Mouse (Mus musculus) spleen, postnatal 14 days (tissue): ENCODE measurements at regions not wholly inside any gene's neighbourhood (a gene's known extent, or its start where the extent isn't known, plus 50 kb on each side); places are given as distances from the start of the nearest gene placed in this dataset.

Experiments used
- DNase-seq, 2 experiments: peaks; one replicate each; pipeline ENCODE4 v3.0.0; 2021 to 2022; ENCODE audit warnings: low spot score in 2 of 2

DNA sequence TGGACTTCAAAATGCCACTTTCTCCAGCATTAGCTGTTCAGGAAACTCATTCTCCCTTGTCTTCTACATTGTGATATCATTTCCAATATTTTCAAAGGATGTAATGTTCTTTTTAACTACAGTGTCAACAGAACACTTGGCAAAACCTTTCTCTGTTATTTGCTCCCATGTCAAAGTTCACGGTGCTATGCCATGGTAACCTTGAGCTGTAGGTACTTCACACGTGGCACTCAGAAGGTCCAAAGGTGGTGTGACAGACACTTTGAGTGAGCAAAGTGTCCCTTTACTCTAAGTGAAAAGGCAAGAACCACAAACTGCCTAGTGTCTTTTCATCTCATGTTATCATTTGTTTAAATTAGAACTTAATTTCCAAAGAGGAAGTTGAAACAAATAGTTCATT lies 53.3 kb upstream of the Tram2 start:
- DNase-seq: no peak

DNA sequence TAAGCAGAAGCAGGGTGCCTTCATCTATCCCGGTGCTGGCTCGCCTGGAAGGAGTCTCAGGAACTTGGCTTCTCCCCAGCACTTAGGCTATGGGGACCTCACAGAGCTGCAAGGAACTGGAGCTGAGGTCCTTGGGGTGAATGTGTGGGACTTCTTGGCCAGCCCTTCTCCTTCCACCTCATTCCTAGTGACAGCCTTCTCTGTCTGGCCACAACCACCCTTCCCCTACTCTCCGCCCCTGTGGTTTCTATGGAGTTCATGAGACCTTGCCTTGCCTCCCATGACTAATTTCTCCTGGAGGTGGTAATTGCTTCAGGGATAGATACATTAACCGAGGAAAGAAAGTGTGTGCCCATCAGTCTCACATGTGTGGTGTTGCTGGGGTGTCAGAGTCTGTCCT lies 67.9 kb upstream of the Tram2 start:
- no peak for DNase-seq

- DNase-seq: peak; percentile 13 to 64
These were observed 56.6 kb upstream of the Tmem14a start for GRCm38 (mm10) chr1:21161742-21162141.

GRCm38 (mm10) chr1:21166287-21166733 lies 52.1 kb upstream of the Tmem14a start:
- DNase-seq: peak; percentile 33 to 50

GRCm38 (mm10) chr1:21166762-21167161 lies 51.6 kb upstream of the Tmem14a start:
- DNase-seq: no peak
